Mouse (Mus musculus) stomach, embryonic 14.5 days (tissue): ENCODE data around the gene Stab1. TPM values are rescaled to one million over a fixed set of nuclear protein-coding genes. Genes with fewer than 3 reads are reported as not detected.

ENCODE experiments used
- ATAC-seq: fragments of 200-750 bp; cut with Nextera tagmentation; 2 replicates; pipeline ENCODE4 v1.8.0; 2017; ENCODE audit warnings: low read depth, moderate TSS enrichment; ENCODE audit not compliant: insufficient number of reproducible peaks, insufficient read depth, low FRiP score
- H3K27ac ChIP-seq: fragments of 300-500 bp; sonication (generic); 2 replicates; pipeline ENCODE4 v1.5.1; 2014; ENCODE audit warnings: mild to moderate bottlenecking, low read length, moderate library complexity, mixed read lengths
- H3K27me3 ChIP-seq: fragments of 300-500 bp; sonication (generic); 2 replicates; pipeline ENCODE4 v1.6.1; 2014; ENCODE audit warnings: low read length, control low read depth, mixed read lengths; ENCODE audit not compliant: control insufficient read depth, insufficient read depth
- H3K36me3 ChIP-seq: fragments of 300-500 bp; sonication (generic); 2 replicates; pipeline ENCODE4 v1.6.1; 2014; ENCODE audit warnings: mild to moderate bottlenecking, control low read depth, low read length, moderate library complexity, mixed read lengths; ENCODE audit not compliant: control insufficient read depth, insufficient read depth
- H3K4me1 ChIP-seq: fragments of 300-500 bp; sonication (generic); 2 replicates; pipeline ENCODE4 v1.6.1; 2014; ENCODE audit warnings: low read length, control low read depth, mixed read lengths; ENCODE audit not compliant: control insufficient read depth, insufficient read depth
- H3K4me2 ChIP-seq: fragments of 300-500 bp; sonication (generic); replicated peaks from 2 replicates; pipeline ENCODE4 v1.6.1; 2014; ENCODE audit warnings: low read depth, low read length, control low read depth
- H3K4me3 ChIP-seq: fragments of 300-500 bp; sonication (generic); 2 replicates; pipeline ENCODE4 v1.5.1; 2014; ENCODE audit warnings: low read depth, low read length, control low read depth
- H3K9ac ChIP-seq: fragments of 300-500 bp; sonication (generic); replicated peaks from 2 replicates; pipeline ENCODE4 v1.6.1; 2014; ENCODE audit warnings: low read depth, mild to moderate bottlenecking, control low read depth, low read length, moderate library complexity, mixed read lengths
- H3K9me3 ChIP-seq: fragments of 300-500 bp; sonication (generic); 2 replicates; pipeline ENCODE4 v1.6.1; 2016; ENCODE audit warnings: low read depth, low read length, control low read depth; ENCODE audit not compliant: control insufficient read depth
- WGBS: fragments of 180-500 bp; shearing (Covaris S2); extraction: QIAGEN DNeasy Blood & Tissue Kit; methylation state at CpG from one replicate; pipeline ENCODE4 v1.1.7; 2014; 5-methylcytosine and 5-hydroxymethylcytosine counted together
- polyA plus RNA-seq: library from polyadenylated mRNA; unstranded; fragments of >200 nt; fragmentation: Nextera tagmentation; extraction: Ambion mirVana; gene quantifications from 2 replicates; pipeline ENCODE4 v1.2.1, GENCODE M21; 2014

The Stab1 gene
- polyA plus RNA-seq, 1 experiment from 2014 or later, result 54.4 TPM

DNA sequence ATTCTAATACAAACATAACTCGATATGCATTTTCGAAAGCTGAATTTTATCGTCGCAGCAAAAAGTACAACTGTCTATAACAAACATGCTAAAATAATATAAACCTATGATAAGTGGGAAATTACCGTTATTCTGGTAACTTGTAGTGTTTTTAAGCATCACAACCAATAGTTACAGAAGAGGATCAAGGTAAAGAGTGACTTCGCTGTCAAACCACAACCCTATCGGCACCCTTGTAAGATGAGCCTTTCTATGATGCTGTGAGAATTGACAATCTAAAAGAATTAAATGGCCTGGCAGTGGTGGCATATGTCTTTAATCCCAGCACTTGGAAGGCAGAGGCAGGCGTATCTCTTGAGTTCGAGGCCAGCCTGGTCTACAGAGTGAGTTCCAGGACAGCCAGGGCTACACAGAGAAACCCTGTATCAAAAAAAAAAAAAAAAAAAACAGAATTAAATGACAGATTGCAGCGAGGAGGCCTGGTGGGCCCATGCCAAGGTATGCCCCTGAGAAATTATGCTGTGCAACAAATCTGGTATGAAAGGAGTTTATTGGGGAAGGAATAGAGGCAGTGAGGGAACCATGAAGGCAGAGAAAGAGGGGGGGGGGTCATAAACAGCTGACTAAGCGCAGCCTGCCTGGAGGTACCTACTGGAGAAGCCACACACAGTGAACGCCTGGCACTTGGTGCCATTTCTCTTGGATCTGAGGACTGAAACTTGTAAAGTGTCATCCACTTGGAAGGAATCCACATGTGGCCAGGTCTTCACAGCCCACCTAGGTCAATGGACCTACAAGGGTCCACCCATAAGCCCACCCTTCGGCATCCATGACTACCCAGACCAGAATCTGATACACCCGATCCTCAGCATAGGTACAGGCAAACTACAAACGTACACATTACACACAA is 38.9 kb downstream of the Stab1 start:
- 65% methylated on average over 15 of the region's 15 CpGs for WGBS

DNA sequence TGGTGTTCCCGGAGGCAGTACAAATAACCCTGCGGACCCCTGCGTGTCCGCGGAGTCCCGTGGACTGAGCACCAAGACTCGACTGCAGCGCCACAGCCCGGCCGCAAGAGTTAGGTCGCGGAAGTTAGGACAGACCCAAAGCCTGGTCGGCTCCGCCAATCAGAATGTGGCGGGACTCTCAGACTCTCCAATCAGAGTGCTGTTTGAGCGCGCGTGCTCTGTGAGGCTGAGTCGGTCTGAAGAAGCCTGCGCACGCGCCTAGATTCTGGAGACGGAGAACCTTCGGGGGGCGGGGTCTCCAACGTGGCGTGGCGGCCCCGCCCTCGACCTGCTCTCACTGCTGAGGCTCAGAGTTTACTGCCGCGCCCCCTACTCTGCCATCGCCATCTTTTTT is 39.6 kb downstream of the Stab1 start, which contains the start of gene Smim4:
Smim4 (minus strand) TSS at position 131 of the 394 bp plus-strand sequence.
- peak within 1 kb of the TSS; percentile 87; the same call in 1 of the 2 replicates for H3K27ac ChIP-seq
- no peaks in the 10 kb centered on the region for H3K27me3 ChIP-seq

More for the DNA sequence above, 38.9 kb downstream of the Stab1 start:
- Histone ChIP-seq H3K36me3 (peaks cover under 1% of the 10 kb centered on the region; the same call in 1 of the 2 replicates), H3K4me3 (peak overlapping the region; percentile 66), H3K9me3 (no peaks in the 10 kb centered on the region), H3K4me2 (peak overlapping the region; percentile 85), H3K9ac (no peak overlapping the region), H3K27ac (peak overlapping the region; percentile 87), H3K4me1 (peaks cover 36% of the 10 kb centered on the region), H3K27me3 (no peaks in the 10 kb centered on the region)
- ATAC-seq, result no peak

DNA sequence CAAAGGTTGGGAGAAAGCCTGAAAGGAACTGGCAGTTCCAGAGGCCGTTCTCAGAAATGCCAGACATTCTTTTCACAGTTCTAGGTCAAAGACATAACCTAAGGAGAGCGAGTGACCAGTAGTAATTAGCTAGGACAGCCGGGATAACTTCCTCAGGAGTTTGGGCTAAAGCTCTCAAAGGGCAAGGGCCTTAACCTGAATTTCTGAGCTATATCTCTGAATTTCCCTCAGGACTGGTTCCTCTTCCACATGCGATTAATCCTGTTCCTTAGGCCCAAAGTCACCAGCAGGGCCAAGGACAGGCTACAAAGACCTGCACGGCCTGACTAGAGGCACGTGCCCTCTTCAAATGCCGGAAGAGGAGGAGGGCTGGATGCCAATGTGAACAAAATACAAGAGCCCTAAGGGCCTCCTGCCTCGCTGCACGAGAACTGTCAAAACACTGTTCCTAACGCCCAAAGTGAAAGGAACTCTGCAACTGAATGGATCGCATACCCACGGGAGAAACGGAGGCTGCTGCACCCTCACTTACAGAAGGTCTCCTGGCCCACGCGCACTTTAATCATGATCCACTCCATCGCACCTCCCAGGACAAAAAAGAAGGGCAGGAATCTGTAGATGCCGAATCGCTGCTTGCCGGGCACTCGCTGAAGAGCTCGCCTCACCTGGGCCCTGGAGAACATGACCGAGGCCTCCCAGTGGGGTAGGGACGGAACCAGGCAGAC is 40.2 kb downstream of the Stab1 start:
- Histone ChIP-seq H3K27me3 (no peaks in the 10 kb centered on the region), H3K4me2 (peak overlapping the region; percentile 85), H3K36me3 (no peaks in the 10 kb centered on the region), H3K9me3 (no peaks in the 10 kb centered on the region), H3K9ac (peak overlapping the region; percentile 52), H3K4me3 (peak overlapping the region; percentile 66), H3K4me1 (peaks cover 30% of the 10 kb centered on the region), H3K27ac (peak overlapping the region; percentile 74; the same call in 1 of the 2 replicates)
- no peak for ATAC-seq
- under 1% methylated on average over 23 of the region's 23 CpGs for WGBS

More for the DNA sequence above, 39.6 kb downstream of the Stab1 start, which contains the start of gene Smim4:
- no peaks in the 10 kb centered on the region for H3K36me3 ChIP-seq
- no peaks in the 10 kb centered on the region for H3K9me3 ChIP-seq
- under 1% methylated on average over 33 of the region's 33 CpGs for WGBS
- H3K4me2 ChIP-seq, result peak within 1 kb of the TSS; percentile 85
- ATAC-seq, result peak; percentile 95
- peak within 1 kb of the TSS; percentile 52 for H3K9ac ChIP-seq
- H3K4me1 ChIP-seq, result peaks cover 35% of the 10 kb centered on the region
- peak within 1 kb of the TSS; percentile 66 for H3K4me3 ChIP-seq

DNA sequence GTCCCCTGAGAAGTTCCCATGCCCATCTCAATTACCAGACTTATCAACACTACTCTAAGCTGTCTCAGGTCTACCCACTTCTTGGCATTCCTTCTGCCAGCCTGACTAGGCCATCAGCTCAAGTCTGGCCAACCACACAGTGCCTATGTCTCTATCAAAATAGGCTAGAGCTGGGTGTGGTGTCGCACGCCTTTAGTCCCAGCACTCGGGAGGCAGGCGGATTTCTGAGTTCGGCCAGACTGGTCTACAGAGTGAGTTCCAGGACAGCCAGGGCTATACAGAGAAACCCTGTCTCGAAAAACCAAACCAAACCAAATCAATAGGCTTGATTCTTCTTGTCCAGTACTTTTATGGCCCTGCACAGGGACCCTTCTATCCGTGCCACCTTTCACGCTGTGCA is 41.6 kb downstream of the Stab1 start:
- peaks cover 2% of the 10 kb centered on the region; the same call in 1 of the 2 replicates for H3K36me3 ChIP-seq
- no peak overlapping the region for H3K4me3 ChIP-seq
- H3K27me3 ChIP-seq, result no peaks in the 10 kb centered on the region
- H3K27ac ChIP-seq, result no peak overlapping the region
- WGBS, result 88% methylated on average over 8 of the region's 8 CpGs
- no peak overlapping the region for H3K4me2 ChIP-seq
- peaks cover 15% of the 10 kb centered on the region for H3K4me1 ChIP-seq
- no peak for ATAC-seq
- no peak overlapping the region for H3K9ac ChIP-seq
- no peaks in the 10 kb centered on the region for H3K9me3 ChIP-seq

DNA sequence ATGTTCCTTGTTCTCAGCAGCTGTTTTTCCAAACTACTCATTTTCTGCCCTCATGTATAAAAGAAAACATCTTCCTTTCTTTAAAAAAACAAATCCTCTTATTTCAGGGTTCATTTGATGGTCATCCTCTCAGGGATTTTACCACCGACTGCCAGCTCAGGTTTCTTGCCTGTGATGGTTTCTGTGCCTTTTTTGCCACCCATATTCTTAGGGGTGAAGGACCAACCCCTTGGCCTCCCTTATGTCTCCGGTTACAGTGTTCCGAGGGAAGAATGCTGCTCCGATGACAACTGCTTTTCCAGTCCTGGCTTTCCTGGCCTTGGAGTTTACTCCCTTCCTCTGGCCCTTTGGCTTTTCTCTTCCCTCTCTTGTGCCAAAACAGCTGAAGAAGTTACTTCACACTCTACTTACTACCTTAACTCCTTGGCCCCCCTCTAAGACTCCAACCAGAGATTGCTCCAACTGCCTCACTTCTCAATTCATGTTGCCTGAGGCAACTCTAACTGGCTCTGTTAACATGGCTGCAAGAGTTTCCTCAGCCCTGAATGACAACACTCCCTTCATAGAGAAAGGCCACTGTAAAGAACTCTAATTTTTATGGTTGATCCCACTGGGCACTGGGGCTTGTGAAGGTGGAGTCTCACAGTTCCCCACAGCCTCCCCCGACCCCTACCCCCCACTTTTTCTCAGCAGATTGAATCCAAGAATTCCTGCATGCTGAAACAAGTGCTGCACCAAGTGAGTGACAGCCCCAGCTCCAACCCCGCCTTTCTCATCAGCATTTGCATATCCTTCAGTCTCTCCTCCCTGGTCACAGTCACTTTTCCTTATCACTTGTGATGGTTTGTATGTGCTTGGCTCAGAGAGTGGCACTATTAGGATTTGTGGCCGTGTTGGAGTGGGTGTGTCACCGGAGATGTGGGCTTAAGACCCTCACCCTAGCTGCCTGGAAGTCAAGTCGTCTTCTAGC is 43.0 kb downstream of the Stab1 start:
- no peak overlapping the region; the same call in 1 of the 2 replicates for H3K27ac ChIP-seq
- H3K4me1 ChIP-seq, result peaks cover 14% of the 10 kb centered on the region; the same call in 1 of the 2 replicates
- no peak for ATAC-seq
- H3K36me3 ChIP-seq, result peaks cover 9% of the 10 kb centered on the region
- no peaks in the 10 kb centered on the region for H3K27me3 ChIP-seq
- H3K9me3 ChIP-seq, result no peaks in the 10 kb centered on the region
- 59% methylated on average over 9 of the region's 9 CpGs for WGBS
- no peak overlapping the region for H3K4me2 ChIP-seq
- no peak overlapping the region for H3K9ac ChIP-seq
- H3K4me3 ChIP-seq, result no peak overlapping the region

DNA sequence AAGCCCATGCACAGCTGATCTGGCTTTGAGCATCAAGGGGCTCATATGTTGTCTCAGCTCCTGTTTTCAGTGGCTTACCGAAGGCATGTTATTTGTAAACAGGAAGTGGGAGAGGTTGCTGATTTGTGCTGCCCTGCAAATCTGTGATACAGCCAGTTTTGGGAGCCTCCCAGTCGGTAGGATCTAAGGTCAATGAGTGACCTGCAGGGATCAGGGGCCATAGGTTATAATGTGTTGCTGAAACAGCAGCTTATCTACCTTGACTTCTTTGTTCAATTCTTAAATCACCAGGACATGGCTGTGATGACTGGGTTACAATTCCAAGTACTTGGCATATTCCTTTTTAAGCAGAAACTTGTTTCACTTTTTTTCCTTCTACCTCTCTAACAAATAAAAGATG is 52.9 kb downstream of the Stab1 start:
- ATAC-seq, result no peak
- Histone ChIP-seq H3K9ac (no peak overlapping the region), H3K9me3 (no peaks in the 10 kb centered on the region), H3K4me2 (no peak overlapping the region), H3K27me3 (no peaks in the 10 kb centered on the region), H3K4me1 (no peaks in the 10 kb centered on the region), H3K27ac (no peak overlapping the region), H3K36me3 (peaks cover 54% of the 10 kb centered on the region), H3K4me3 (no peak overlapping the region)
- 61% methylated on average over 2 of the region's 2 CpGs for WGBS

DNA sequence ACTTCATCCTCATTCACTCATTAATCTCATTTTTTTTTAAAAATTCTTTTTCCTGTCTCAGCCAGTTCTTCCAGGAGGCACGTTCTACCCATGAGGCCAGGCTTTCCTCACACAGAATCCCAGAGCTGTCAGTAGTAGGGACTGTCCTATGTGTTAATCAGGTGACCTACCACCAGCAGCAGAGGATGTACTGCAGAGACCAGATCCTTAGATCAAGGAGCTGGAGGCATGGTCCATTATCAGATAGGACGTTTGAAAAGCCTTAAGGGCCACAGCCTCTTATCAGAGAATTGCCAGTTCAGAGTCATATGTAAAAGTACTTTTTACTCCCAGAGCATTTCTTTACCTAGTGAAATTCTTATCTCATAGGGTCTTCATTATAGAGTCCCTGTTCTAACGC is 54.4 kb downstream of the Stab1 start:
- Histone ChIP-seq H3K27ac (no peak overlapping the region), H3K9me3 (no peaks in the 10 kb centered on the region), H3K4me3 (no peak overlapping the region), H3K4me1 (no peaks in the 10 kb centered on the region), H3K9ac (no peak overlapping the region), H3K27me3 (no peaks in the 10 kb centered on the region), H3K4me2 (no peak overlapping the region), H3K36me3 (peaks cover 64% of the 10 kb centered on the region)
- ATAC-seq, result no peak
- 72% methylated on average over 3 of the region's 3 CpGs for WGBS
